Mouse (Mus musculus) midbrain, embryonic 14.5 days (tissue): ENCODE data around the gene Golph3. TPM values are rescaled to one million over a fixed set of nuclear protein-coding genes. Genes with fewer than 3 reads are reported as not detected.

Source experiments
- ATAC-seq: fragments of 200-750 bp; cut with Nextera tagmentation; 2 replicates; pipeline ENCODE4 v1.8.0; 2017; ENCODE audit warnings: moderate number of reproducible peaks, moderate library complexity; ENCODE audit not compliant: low FRiP score, low TSS enrichment
- DNase-seq: peaks from one replicate; pipeline ENCODE4 v3.0.0-alpha.2; 2015
- H3K27ac ChIP-seq: fragments of 300-500 bp; sonication (generic); replicated peaks from 2 replicates; pipeline ENCODE4 v1.5.1; 2014; ENCODE audit warnings: mild to moderate bottlenecking, low read depth, low read length, moderate library complexity
- H3K27me3 ChIP-seq: fragments of 300-500 bp; sonication (generic); 2 replicates; pipeline ENCODE4 v1.6.1; 2014; ENCODE audit warnings: low read length, control low read depth, mixed read lengths; ENCODE audit not compliant: control insufficient read depth, insufficient read depth
- H3K36me3 ChIP-seq: fragments of 300-500 bp; sonication (generic); 2 replicates; pipeline ENCODE4 v1.6.1; 2014; ENCODE audit warnings: low read length, control low read depth; ENCODE audit not compliant: control insufficient read depth, insufficient read depth
- H3K4me1 ChIP-seq: fragments of 300-500 bp; sonication (generic); 2 replicates; pipeline ENCODE4 v1.6.1; 2014; ENCODE audit warnings: mild to moderate bottlenecking, antibody characterized with exemption, low read length, control low read depth; ENCODE audit not compliant: control insufficient read depth, insufficient read depth
- H3K4me2 ChIP-seq: fragments of 300-500 bp; sonication (generic); 2 replicates; pipeline ENCODE4 v1.6.1; 2014; ENCODE audit warnings: mild to moderate bottlenecking, low read length, moderate library complexity
- H3K4me3 ChIP-seq: fragments of 300-500 bp; sonication (generic); replicated peaks from 2 replicates; pipeline ENCODE4 v1.5.1; 2014; ENCODE audit warnings: low read depth, low read length
- H3K9ac ChIP-seq: fragments of 300-500 bp; sonication (generic); replicated peaks from 2 replicates; pipeline ENCODE4 v1.6.1; 2014; ENCODE audit warnings: mild to moderate bottlenecking, low read length, moderate library complexity
- H3K9me3 ChIP-seq: fragments of 300-500 bp; sonication (generic); 2 replicates; pipeline ENCODE4 v1.6.1; 2016; ENCODE audit warnings: low read length, control low read depth, mixed read lengths; ENCODE audit not compliant: control insufficient read depth
- WGBS: fragments of 180-500 bp; shearing (Covaris S2); extraction: QIAGEN DNeasy Blood & Tissue Kit; methylation state at CpG from one replicate; pipeline ENCODE4 v1.1.7; 2014; 5-methylcytosine and 5-hydroxymethylcytosine counted together
- polyA plus RNA-seq: library from polyadenylated mRNA; unstranded; fragments of >200 nt; fragmentation: Nextera tagmentation; extraction: Ambion mirVana; gene quantifications from 2 replicates; pipeline ENCODE4 v1.2.1, GENCODE M21; 2014

Golph3 gene
- 74.5 and 88.2 TPM in 2 replicates for polyA plus RNA-seq

GRCm38 (mm10) chr15:12321091-12321787 lies at the start of gene Golph3:
TSS of gene Golph3 (plus strand) at chr15:12321450.
- H3K4me3 ChIP-seq = peak within 1 kb of the TSS; percentile 100
- 0 out of 2 replicates have a peak, but pooled peaks cover 5% of the 10 kb centered on the region for H3K27me3 ChIP-seq
- H3K9ac ChIP-seq = peak within 1 kb of the TSS; percentile 97
- H3K4me2 ChIP-seq = peak within 1 kb of the TSS; percentile 88
- ATAC-seq (peak; percentile 97), DNase-seq (peak; percentile 99)
- H3K4me1 ChIP-seq = peaks cover 30% of the 10 kb centered on the region
- peak within 1 kb of the TSS; percentile 94 for H3K27ac ChIP-seq
- H3K36me3 ChIP-seq = no peaks in the 10 kb centered on the region
- no peaks in the 10 kb centered on the region for H3K9me3 ChIP-seq
- under 1% methylated on average over 74 of the region's 74 CpGs for WGBS

- 86% methylated on average over 12 of the region's 12 CpGs for WGBS
- no peaks in the 10 kb centered on the region for H3K4me1 ChIP-seq
- no peak overlapping the region for H3K4me2 ChIP-seq
- H3K27me3 ChIP-seq = no peaks in the 10 kb centered on the region
- no peak overlapping the region for H3K9ac ChIP-seq
- no peaks in the 10 kb centered on the region for H3K9me3 ChIP-seq
- no peak overlapping the region for H3K4me3 ChIP-seq
- no peak overlapping the region for H3K27ac ChIP-seq
- no peak for DNase-seq
- no peak for ATAC-seq
- peaks cover 36% of the 10 kb centered on the region for H3K36me3 ChIP-seq
Observed at GRCm38 (mm10) chr15:12273325-12274052, 47.8 kb upstream of the Golph3 start.

DNA sequence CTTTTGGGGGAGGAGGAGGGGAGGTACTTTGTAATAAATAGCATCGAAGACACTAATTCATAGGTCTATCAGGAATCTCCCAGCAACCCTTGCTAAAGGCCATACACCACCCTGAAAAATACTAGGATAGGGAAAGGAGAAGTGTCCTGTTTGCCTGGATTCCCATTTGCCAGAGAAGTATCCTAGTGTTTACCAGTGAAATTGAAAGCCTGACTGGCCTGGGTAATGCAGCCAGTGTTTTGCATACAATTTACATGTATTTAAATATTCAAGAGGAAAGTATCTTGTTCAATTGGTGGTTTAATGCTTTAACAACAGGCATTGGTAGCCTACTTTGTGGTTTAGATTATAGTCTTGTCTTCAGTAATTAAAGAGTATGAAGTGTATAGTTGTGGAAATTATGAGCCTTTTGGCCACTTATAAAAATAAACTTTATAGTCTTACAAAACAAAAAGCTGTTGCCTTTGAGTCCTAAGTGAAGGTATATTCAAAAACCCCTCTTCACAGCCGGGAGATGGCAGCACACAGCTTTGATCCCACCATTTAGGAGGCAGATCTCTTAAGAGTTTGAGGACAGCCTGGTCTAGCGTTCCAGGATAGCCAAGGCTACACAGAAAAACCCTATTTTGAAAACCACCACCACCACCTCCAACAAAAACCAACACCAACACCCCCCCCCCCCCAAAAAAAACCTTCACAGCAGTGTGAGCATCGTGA lies 47.0 kb upstream of the Golph3 start:
- Histone ChIP-seq H3K4me1 (no peaks in the 10 kb centered on the region), H3K27me3 (no peaks in the 10 kb centered on the region), H3K4me3 (no peak overlapping the region), H3K9ac (no peak overlapping the region), H3K36me3 (peaks cover 29% of the 10 kb centered on the region), H3K27ac (no peak overlapping the region), H3K4me2 (no peak overlapping the region), H3K9me3 (no peaks in the 10 kb centered on the region)
- 67% methylated on average over 4 of the region's 4 CpGs for WGBS
- ATAC-seq (no peak), DNase-seq (peak; percentile 16)

GRCm38 (mm10) chr15:12275091-12275623 lies 46.1 kb upstream of the Golph3 start:
- WGBS = 76% methylated on average over 4 of the region's 4 CpGs
- Histone ChIP-seq H3K36me3 (peaks cover 20% of the 10 kb centered on the region), H3K4me1 (no peaks in the 10 kb centered on the region), H3K27me3 (no peaks in the 10 kb centered on the region), H3K4me3 (no peak overlapping the region), H3K27ac (no peak overlapping the region), H3K9ac (no peak overlapping the region), H3K9me3 (no peaks in the 10 kb centered on the region), H3K4me2 (no peak overlapping the region)
- ATAC-seq (no peak), DNase-seq (no peak)

DNA sequence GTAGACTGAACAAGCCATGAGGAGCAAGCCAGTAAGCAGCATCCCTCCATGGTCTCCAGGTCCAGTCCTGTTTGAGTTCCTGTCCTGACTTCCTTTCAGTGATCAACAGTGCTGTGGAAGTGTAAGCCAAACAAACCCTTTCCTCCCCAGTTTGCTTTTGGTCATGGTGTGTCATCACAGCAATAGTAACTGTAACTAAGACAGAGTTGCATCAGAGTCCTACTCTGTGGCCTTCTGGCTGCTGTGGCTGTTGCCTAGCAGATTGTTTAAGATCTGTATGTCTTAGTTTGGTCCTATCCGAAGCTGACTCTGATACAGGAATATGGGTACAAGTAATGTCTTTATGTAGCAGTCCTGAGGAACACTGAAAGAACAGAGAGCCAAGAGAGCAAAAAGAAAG lies 41.4 kb upstream of the Golph3 start:
- Histone ChIP-seq H3K27ac (no peak overlapping the region), H3K4me1 (no peaks in the 10 kb centered on the region), H3K27me3 (no peaks in the 10 kb centered on the region), H3K36me3 (no peaks in the 10 kb centered on the region), H3K4me2 (no peak overlapping the region), H3K9ac (no peak overlapping the region), H3K4me3 (no peak overlapping the region), H3K9me3 (no peaks in the 10 kb centered on the region)
- 91% methylated on average over 1 of the region's 1 CpGs for WGBS
- DNase-seq = no peak
- ATAC-seq = no peak

DNA sequence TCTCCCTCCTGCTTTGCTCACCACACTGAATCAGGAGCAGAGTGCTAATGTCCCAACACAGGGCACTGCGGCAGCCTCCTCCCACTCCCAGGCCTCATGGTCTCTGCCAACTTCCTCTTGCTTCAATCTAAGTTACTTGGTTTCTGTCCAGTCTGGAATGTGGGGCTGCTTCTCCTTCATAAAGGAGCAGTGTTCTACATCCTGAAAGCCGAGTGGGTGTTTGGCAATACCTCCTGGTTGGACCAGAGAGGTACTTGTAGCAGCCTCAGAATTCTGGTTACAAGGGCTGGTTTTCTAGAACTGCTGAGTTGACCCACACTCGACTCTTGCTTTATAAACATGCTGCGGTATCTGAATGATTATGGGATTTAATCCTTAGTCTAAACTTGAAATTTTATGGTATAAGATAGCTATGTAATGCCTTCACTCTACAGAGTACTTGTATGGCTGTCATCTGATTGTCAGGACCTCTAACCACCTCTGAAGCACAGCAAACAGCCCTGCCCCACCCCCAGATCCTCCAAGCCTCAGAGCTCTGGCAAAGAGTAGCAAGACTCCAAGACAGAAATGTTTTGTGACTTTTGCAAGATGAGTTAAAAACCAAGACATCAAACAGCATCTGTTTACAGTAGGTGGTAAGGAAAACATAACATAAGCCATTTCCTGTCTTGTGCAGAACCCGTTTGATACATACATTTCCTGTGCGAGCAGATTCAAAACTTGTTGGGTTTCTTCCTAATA lies 36.3 kb upstream of the Golph3 start:
- ATAC-seq = no peak

GRCm38 (mm10) chr15:12285535-12285809 lies 35.8 kb upstream of the Golph3 start:
- H3K9ac ChIP-seq = no peak overlapping the region
- H3K9me3 ChIP-seq = no peaks in the 10 kb centered on the region
- H3K27me3 ChIP-seq = no peaks in the 10 kb centered on the region
- H3K4me1 ChIP-seq = no peaks in the 10 kb centered on the region
- WGBS = 89% methylated on average over 5 of the region's 5 CpGs
- no peak overlapping the region for H3K4me2 ChIP-seq
- H3K27ac ChIP-seq = no peak overlapping the region
- no peak overlapping the region for H3K4me3 ChIP-seq
- ATAC-seq (no peak), DNase-seq (no peak)
- no peaks in the 10 kb centered on the region for H3K36me3 ChIP-seq

More for the DNA sequence above, 36.3 kb upstream of the Golph3 start:
- DNase-seq = no peak
- Histone ChIP-seq H3K4me3 (no peak overlapping the region), H3K36me3 (no peaks in the 10 kb centered on the region), H3K4me1 (no peaks in the 10 kb centered on the region), H3K9ac (no peak overlapping the region), H3K27ac (no peak overlapping the region), H3K4me2 (no peak overlapping the region), H3K27me3 (no peaks in the 10 kb centered on the region), H3K9me3 (no peaks in the 10 kb centered on the region)
- 88% methylated on average over 6 of the region's 6 CpGs for WGBS

GRCm38 (mm10) chr15:12290330-12290729 lies 30.9 kb upstream of the Golph3 start:
- Histone ChIP-seq H3K27me3 (no peaks in the 10 kb centered on the region), H3K4me2 (no peak overlapping the region), H3K4me3 (no peak overlapping the region), H3K9me3 (no peaks in the 10 kb centered on the region), H3K4me1 (no peaks in the 10 kb centered on the region), H3K36me3 (no peaks in the 10 kb centered on the region), H3K9ac (no peak overlapping the region), H3K27ac (no peak overlapping the region)
- 87% methylated on average over 7 of the region's 7 CpGs for WGBS
- ATAC-seq (no peak), DNase-seq (no peak)
